Mouse (Mus musculus) midbrain, embryonic 12.5 days (tissue): ENCODE measurements around the gene St7l. TPM values are rescaled to one million over a fixed set of nuclear protein-coding genes. Genes with fewer than 3 reads are reported as not detected.

ENCODE experiments used
- ATAC-seq: fragments of 200-750 bp; cut with Nextera tagmentation; 2 replicates; pipeline ENCODE4 v1.8.0; 2017; ENCODE audit warnings: low read depth, moderate TSS enrichment, moderate library complexity; ENCODE audit not compliant: low FRiP score
- H3K27ac ChIP-seq: fragments of 300-500 bp; sonication (generic); replicated peaks from 2 replicates; pipeline ENCODE4 v1.5.1; 2016; ENCODE audit warnings: mild to moderate bottlenecking
- H3K27me3 ChIP-seq: fragments of 300-500 bp; sonication (generic); 2 replicates; pipeline ENCODE4 v1.6.1; 2016; ENCODE audit warnings: mild to moderate bottlenecking
- H3K36me3 ChIP-seq: fragments of 300-500 bp; sonication (generic); 2 replicates; pipeline ENCODE4 v1.6.1; 2016
- H3K4me1 ChIP-seq: fragments of 300-500 bp; sonication (generic); 2 replicates; pipeline ENCODE4 v1.6.1; 2016
- H3K4me2 ChIP-seq: fragments of 300-500 bp; sonication (generic); replicated peaks from 2 replicates; pipeline ENCODE4 v1.6.1; 2016; ENCODE audit warnings: mild to moderate bottlenecking, moderate library complexity
- H3K4me3 ChIP-seq: fragments of 300-500 bp; sonication (generic); 2 replicates; pipeline ENCODE4 v1.5.1; 2016; ENCODE audit warnings: mild to moderate bottlenecking
- H3K9ac ChIP-seq: fragments of 300-500 bp; sonication (generic); replicated peaks from 2 replicates; pipeline ENCODE4 v1.6.1; 2016; ENCODE audit warnings: mild to moderate bottlenecking, moderate library complexity
- H3K9me3 ChIP-seq: fragments of 300-500 bp; sonication (generic); 2 replicates; pipeline ENCODE4 v1.6.1; 2016; ENCODE audit warnings: mild to moderate bottlenecking
- WGBS: fragments of 180-500 bp; shearing (Covaris S2); methylation state at CpG from one replicate; pipeline ENCODE4 v1.1.7; 2016; 5-methylcytosine and 5-hydroxymethylcytosine counted together
- polyA plus RNA-seq: library from polyadenylated mRNA; unstranded; fragments of >200 nt; fragmentation: Nextera tagmentation; extraction: Ambion mirVana; gene quantifications from 2 replicates; pipeline ENCODE4 v1.2.1, GENCODE M21; 2016

St7l gene
- polyA plus RNA-seq, 1 experiment from 2014 or later: 44.5 TPM

DNA sequence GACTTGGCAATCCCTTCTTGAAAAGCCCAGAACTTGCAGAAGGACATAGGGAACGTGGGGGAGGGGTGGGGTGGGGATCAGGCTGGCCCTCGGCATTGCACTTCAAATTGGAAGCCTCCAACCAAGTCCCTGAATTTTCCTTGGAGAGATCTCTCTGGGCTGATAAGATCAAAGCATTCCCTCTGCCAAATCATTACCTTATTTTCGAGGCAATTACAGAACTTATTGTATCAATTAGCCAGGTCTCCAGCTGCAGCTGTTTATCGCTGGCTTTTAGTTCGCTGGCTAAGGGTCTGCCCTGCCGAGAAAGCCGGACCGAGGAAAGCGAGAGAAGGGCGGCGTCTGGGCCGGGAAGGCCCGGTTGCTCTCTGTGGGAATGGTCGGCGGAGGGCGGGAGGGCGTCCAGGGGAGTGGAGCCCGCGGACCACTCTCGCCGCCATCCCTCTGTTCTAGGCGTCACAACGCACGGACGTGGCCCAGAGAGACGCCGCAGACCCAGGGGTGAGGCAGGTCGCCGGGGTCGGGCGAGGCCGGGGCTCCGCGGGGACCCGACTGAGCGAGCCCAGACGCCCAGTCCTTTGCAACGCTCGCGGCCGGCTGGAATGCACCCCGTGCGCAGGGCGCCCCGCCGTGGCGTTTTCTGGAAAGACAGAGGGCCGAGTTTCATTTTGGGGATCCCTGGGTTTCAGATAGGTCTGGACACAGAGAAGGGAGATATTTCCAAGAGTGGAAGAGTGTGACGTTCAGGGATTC is 103.9 kb downstream of the St7l start:
- ATAC-seq: peak; percentile 73
- Histone ChIP-seq H3K4me1 (peaks cover 22% of the 10 kb centered on the region), H3K9me3 (no peaks in the 10 kb centered on the region), H3K4me3 (peak overlapping the region; percentile 47), H3K9ac (peak overlapping the region; percentile 61), H3K4me2 (peak overlapping the region; percentile 57), H3K36me3 (no peaks in the 10 kb centered on the region), H3K27ac (no peak overlapping the region; the same call in 1 of the 2 replicates), H3K27me3 (peaks cover 50% of the 10 kb centered on the region)
- WGBS: under 1% methylated on average over 49 of the region's 49 CpGs

Other genes starting within 250 kb of the St7l start
- gene Slc16a1, start 225.3 kb upstream of the St7l start, polyA plus RNA-seq: 21.4 and 23.6 TPM in 2 replicates
- 0.66 and 0.86 TPM in 2 replicates for gene Ppm1j, start 82.9 kb upstream of the St7l start, polyA plus RNA-seq
- not detected in 2 replicates for gene Fam19a3, start 82.2 kb upstream of the St7l start, polyA plus RNA-seq
- 69.3 and 78.9 TPM in 2 replicates for gene Rhoc, start 75.6 kb upstream of the St7l start, polyA plus RNA-seq
- gene Mov10, start 45.4 kb upstream of the St7l start, polyA plus RNA-seq: 14.6 and 15.2 TPM in 2 replicates
- 220 and 225 TPM in 2 replicates for gene Capza1, start 500 bp downstream of the St7l start, polyA plus RNA-seq
- gene Wnt2b, start 97.9 kb downstream of the St7l start, polyA plus RNA-seq: 1.3 and 1.7 TPM in 2 replicates
- 53.3 and 63.5 TPM in 2 replicates for gene Cttnbp2nl, start 189.1 kb downstream of the St7l start, polyA plus RNA-seq
- gene 4930564D02Rik, start 202.8 kb downstream of the St7l start, polyA plus RNA-seq: not detected in 2 replicates